Mouse (Mus musculus) erythroblast, adult 5-6 weeks (primary cell): ENCODE results near the gene Cask. TPM values are rescaled to one million over a fixed set of nuclear protein-coding genes. Genes with fewer than 3 reads are reported as not detected.
A peak's percentile ranks its signal among the peaks of the same experiment; 100 is the strongest.
"Not testable (repeated sequence)": the region's sequence is repeated elsewhere in the genome, so short reads cannot be mapped to it uniquely, and the experiment has no call there.

Experiments used
- ATAC-seq: replicated peaks from 2 replicates; pipeline ENCODE4 v1.8.0; 2016; ENCODE audit warnings: moderate number of reproducible peaks, mild to moderate bottlenecking, moderate TSS enrichment, inconsistent platforms; ENCODE audit not compliant: poor library complexity, low FRiP score, severe bottlenecking
- total RNA-seq, 2 experiments: library from RNA; stranded (forward) in 1 of 2; stranded (reverse) in 1 of 2; fragments of 150-400 nt in 1 of 2; fragments of 200-764, 138-1000 nt in 1 of 2; gene quantifications; 2 replicates each; pipeline versions ENCODE4 v1.2.3 to v1.2.4; 2015 to 2017; ENCODE audit warnings: low replicate concordance in 2 of 2

Gene Cask
- total RNA-seq (2015; ENCODE audit: low replicate concordance) (5.4 and 25.0 TPM in 2 replicates), total RNA-seq (2017; ENCODE audit: low replicate concordance) (4.1 and 4.3 TPM in 2 replicates)

DNA sequence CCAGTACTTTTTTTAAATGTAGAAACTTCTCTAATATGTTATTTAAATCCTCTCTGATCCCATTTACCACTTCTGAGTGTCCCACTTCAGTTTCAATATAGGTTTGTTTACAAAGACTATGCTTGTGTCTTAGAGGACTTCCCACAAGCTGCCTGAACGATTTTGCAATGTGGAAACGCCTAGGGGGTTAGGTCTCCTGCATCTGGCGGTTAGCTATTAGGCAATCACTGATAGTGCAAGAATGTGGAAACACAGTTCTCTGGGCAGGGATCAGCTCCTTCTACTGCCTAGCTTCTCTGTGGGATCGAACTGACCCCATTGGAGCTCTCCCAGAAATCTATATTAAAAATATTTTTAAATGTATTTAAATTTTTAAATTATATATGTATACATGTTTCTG, at the start of gene Cask:
TSS of gene Cask (minus strand) at position 83 of the 400 bp plus-strand sequence.
- no peak for ATAC-seq

DNA sequence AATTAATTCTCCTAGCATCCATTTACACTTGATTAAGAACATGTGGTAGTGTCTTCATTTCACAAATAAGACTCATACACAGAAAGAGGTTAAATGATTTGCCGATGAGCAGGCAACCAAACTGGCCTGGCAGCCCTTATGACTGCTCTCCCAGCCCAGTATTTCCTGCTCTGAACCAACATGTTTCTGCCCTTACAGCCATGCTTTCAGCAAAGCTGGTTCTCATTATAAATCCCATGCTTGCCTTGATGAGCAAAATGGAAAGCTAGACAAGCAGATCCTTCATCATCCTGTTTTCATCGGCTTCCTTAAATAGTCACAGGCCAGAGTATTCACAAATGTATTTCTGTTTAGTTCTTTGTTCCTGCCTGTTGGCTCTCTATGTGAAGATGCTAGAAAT, 38.8 kb upstream of the Cask start:
- ATAC-seq = no peak

GRCm38 (mm10) chrX:13884348-13884747, 33.2 kb upstream of the Cask start:
- no peak for ATAC-seq

DNA sequence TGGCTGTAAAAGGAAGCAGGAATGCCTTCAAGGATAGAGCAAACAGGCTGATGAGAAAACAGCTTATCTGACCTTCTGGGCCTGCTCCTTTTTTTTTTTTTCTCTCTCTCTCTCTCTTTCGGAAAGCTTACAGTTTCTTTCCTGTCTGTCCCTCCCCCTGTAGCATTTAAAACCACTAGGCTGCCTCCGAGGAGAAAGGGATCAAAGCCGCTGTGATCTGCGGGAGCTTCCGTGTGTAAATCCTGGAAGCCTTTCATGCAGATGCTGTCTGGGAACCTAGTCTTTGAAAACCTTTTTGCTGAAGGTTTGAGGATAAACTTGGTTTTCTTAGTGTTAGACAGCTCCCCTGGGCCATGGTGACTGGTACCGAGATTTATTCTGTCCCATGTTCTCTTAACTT, 30.8 kb upstream of the Cask start:
- ATAC-seq = no peak

DNA sequence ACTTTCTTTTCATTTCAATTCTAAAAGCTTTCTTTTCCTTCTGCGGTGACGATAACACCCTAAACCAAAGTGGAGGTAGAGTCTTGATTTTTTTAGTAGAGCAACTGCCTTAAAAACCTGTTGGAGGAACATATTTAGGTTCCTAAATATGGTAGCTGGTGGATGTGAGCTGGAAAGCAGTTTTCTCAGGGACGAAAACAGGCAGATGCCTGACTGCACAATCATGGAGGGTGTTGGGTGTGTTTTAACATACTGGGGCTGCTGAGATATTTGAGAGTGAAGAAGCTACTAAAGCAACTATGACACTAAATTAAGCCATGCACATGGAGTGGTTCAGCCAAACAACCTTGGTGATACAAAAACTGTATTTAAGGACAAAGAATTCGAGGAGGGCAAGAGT, 9.0 kb upstream of the Cask start:
- ATAC-seq = no peak

GRCm38 (mm10) chrX:13859051-13859450, 7.9 kb upstream of the Cask start:
- ATAC-seq = no peak

- no peak for ATAC-seq
Measured at GRCm38 (mm10) chrX:13848473-13848872, 2.7 kb downstream of the Cask start.

GRCm38 (mm10) chrX:13847502-13847851, 3.7 kb downstream of the Cask start:
- ATAC-seq = no peak

GRCm38 (mm10) chrX:13846653-13847501, 4.3 kb downstream of the Cask start:
- ATAC-seq = peak; percentile 87

DNA sequence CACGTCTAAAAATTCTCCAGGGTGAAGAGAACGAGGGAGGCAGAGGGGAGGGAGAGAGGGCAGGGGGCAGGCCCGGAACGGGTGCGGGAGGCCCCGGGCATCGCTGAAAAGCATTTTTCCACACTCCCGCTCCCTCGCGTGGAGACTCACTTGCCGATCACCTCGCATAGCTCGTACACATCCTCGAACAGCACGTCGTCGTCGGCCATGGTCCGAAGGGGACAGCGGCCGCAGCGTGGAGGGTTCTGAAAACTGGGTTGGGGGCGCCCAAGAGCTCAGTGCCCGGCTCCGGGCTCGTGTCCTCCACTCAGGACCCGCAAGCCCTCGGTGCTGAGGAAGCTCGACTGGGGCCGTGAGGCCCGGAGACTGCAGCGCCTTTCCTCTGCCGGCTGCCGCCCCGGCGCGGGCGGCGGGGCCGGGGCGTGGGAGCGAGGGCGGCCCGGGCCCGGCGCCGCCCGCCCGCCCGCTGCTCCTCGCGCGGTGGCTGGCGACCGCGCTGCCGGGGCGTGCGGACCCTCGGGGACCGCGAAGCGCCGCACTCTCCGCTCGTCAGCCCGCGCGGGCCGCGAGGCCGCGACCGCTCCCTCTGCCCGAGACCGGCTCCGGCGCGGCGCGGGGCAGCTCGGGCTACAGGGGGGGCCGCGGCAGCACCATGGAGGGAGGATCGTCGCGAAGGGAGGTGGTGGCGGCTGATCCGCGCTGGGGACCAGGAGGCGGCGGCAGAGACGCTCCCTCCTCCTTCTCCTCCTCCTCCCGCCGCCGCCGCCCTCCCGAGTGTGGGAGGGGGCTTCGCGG, 5.1 kb downstream of the Cask start:
- no peak for ATAC-seq

DNA sequence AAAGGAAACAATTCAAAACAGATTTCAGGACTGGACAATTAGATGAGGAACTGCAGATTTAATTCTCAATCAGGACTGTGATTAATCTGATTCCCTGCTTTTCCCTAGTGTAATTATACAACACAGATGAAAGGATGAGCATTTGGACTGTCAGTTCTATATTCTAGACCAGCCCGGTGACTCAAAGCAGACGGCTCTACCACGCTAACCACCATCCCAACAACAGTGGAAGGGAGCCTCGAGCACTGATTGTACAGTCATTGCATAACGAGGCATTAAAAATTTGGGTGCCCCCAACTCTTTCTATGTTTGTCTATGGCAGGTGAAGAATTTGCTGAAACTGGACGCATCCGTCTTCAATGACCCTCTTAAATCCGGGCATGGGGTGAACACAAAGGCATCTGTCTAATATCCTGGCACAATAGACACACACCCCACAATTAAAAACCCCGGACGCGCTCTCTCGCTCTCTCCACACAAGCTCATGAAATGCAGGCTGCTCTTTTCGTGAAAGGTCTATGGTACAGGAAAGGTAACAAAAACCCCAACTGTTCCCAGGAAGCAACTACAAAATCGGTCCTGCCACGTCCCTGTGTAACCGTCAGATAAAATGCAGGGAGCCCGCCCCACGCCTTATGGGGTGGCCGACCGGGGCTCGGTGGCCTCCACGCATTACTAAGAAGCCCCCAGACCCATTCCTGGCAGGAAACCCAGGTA, 5.9 kb downstream of the Cask start:
- no peak for ATAC-seq

DNA sequence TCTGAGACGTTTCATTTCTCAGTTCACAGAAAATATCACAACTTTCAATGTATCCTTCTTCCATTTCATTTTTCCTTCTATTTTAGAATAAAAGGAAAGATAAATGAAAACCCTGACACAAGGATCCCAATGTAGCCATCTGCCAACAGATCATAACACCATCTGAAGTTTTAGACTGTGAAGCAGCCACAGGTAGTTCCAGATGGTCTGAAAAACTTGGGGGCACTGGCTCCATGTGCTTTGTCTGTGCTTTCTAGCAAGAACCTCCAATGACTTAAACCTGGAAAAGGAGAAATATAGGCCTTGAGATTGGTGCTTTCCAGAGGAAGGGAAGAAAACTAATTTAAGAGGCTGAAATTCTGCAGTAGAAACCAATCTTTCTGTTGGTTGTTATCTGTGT, 28.4 kb downstream of the Cask start:
- ATAC-seq = no peak

- ATAC-seq = no peak
Measured at GRCm38 (mm10) chrX:13798754-13799153, 52.4 kb downstream of the Cask start.

- ATAC-seq = no peak
Measured at GRCm38 (mm10) chrX:13765672-13766071, 85.5 kb downstream of the Cask start.

- no peak for ATAC-seq
Measured at GRCm38 (mm10) chrX:13765024-13765423, 86.1 kb downstream of the Cask start.

DNA sequence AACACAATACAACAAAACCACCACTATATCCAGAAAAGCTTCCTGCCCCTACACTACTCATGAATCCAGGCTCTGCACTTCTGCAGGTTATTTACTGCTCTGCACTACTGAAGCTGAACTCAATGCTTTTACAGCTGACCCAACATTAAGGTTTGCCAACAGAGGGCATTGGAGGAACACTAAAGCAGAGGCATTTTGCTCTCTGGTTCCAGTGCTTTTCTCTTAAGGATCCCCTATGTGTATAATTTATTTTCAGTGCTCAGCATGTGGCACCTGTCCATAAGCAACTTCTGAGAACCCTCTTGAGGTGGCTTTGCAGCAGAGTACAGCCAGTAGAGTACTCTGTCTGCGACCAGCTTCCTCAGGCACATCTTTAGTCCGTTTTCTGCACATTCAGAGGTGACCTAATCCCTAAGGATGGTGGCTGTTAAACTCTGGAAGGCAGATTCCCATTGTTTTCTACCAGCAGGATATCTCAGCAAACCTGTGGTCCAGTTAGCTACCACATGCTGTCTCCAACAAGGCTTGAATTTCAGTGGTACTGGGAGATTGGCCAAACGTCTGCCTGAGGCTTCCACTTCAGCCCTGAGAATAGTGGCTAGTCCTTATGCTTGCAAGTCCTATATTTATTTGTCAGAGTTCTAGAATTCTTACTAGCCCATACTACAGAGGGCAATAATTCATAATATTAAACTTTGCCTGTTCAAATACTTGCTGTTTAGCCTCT, 93.7 kb downstream of the Cask start:
- no peak for ATAC-seq

GRCm38 (mm10) chrX:13741110-13741509, 110.1 kb downstream of the Cask start:
- no peak for ATAC-seq

- ATAC-seq = not testable (repeated sequence)
Measured at GRCm38 (mm10) chrX:13730785-13731184, 120.4 kb downstream of the Cask start.

- no peak for ATAC-seq
Measured at GRCm38 (mm10) chrX:13729835-13730480, 121.2 kb downstream of the Cask start.
